Mouse (Mus musculus) MEL (cell line): ENCODE results near the gene Gm28635. TPM values are rescaled to one million over a fixed set of nuclear protein-coding genes. Genes with fewer than 3 reads are reported as not detected.

Source experiments
- DNase-seq: peaks from one replicate; pipeline ENCODE4 v3.0.0; 2011; ENCODE audit warnings: low read depth, low spot score
- H3K27ac ChIP-seq: 2 replicates; pipeline ENCODE4 v1.5.1; 2012; ENCODE audit warnings: low read depth, mild to moderate bottlenecking, control low read depth, low read length, moderate library complexity; ENCODE audit not compliant: control insufficient read depth
- H3K27me3 ChIP-seq, 2 experiments: fragments of 150-350 bp in 1 of 2; sonication (generic) in 1 of 2; 2 replicates each; pipeline ENCODE4 v1.6.1; 2012; ENCODE audit warnings: low read length in 2 of 2, mild to moderate bottlenecking in 2 of 2, improper control_type of control experiment in 1 of 2, moderate library complexity in 1 of 2; ENCODE audit not compliant: insufficient read depth in 2 of 2, control insufficient read depth in 1 of 2
- H3K36me3 ChIP-seq, 2 experiments: 2 replicates each; pipeline ENCODE4 v1.6.1; 2012 to 2014; ENCODE audit warnings: low read length in 2 of 2, improper control_type of control experiment in 1 of 2, inconsistent platforms in 1 of 2, mild to moderate bottlenecking in 1 of 2; ENCODE audit not compliant: insufficient read depth in 2 of 2, control insufficient read depth in 1 of 2
- H3K4me1 ChIP-seq, 2 experiments: fragments of 150-350 bp in 1 of 2; sonication (generic) in 1 of 2; 2 replicates each; pipeline ENCODE4 v1.6.1; 2012; ENCODE audit warnings: low read length in 2 of 2, improper control_type of control experiment in 1 of 2, mild to moderate bottlenecking in 1 of 2; ENCODE audit not compliant: insufficient read depth in 2 of 2, control insufficient read depth in 1 of 2
- H3K4me3 ChIP-seq, 2 experiments: fragments of 150-350 bp in 1 of 2; sonication (generic) in 1 of 2; 2 replicates each; pipeline ENCODE4 v1.5.1; 2012; ENCODE audit warnings: low read depth in 2 of 2, low read length in 2 of 2, mild to moderate bottlenecking in 2 of 2, moderate library complexity in 2 of 2, control low read depth in 1 of 2, improper control_type of control experiment in 1 of 2; ENCODE audit not compliant: control insufficient read depth in 1 of 2, insufficient read depth in 1 of 2
- H3K79me2 ChIP-seq: 2 replicates; pipeline ENCODE4 v1.6.1; 2012; ENCODE audit warnings: mild to moderate bottlenecking, low read length, moderate library complexity; ENCODE audit not compliant: control insufficient read depth, poor library complexity, insufficient read depth
- H3K9ac ChIP-seq: 2 replicates; pipeline ENCODE4 v1.6.1; 2012; ENCODE audit warnings: low read depth, mild to moderate bottlenecking, control low read depth, low read length, moderate library complexity; ENCODE audit not compliant: control insufficient read depth, poor library complexity, severe bottlenecking
- H3K9me3 ChIP-seq: fragments of 150-350 bp; sonication (generic); replicated peaks from 2 replicates; pipeline ENCODE4 v1.6.1; 2012; ENCODE audit warnings: mild to moderate bottlenecking, low read length, improper control_type of control experiment, moderate library complexity; ENCODE audit not compliant: insufficient read depth
- CHD1 ChIP-seq: IDR thresholded peaks from 2 replicates; pipeline ENCODE4 v1.6.1; 2012; ENCODE audit warnings: low read depth, mild to moderate bottlenecking, inconsistent platforms, low read length, improper control_type of control experiment
- CHD2 ChIP-seq: IDR thresholded peaks from 2 replicates; pipeline ENCODE4 v1.6.1; 2011; ENCODE audit warnings: low read length, improper control_type of control experiment
- CTCF ChIP-seq, 3 experiments: IDR thresholded peaks in 2 of 3; conservative IDR thresholded peaks in 1 of 3; 2 replicates each; pipeline ENCODE4 v1.5.1; 2011 to 2012; ENCODE audit warnings: low read length in 3 of 3, low read depth in 2 of 3, mild to moderate bottlenecking in 2 of 3, improper control_type of control experiment in 1 of 3, inconsistent platforms in 1 of 3, mixed read lengths in 1 of 3, moderate library complexity in 1 of 3; ENCODE audit not compliant: control insufficient read depth in 1 of 3, insufficient read depth in 1 of 3, poor library complexity in 1 of 3, severe bottlenecking in 1 of 3
- E2F4 ChIP-seq: IDR thresholded peaks from 2 replicates; pipeline ENCODE4 v1.6.1; 2011; ENCODE audit warnings: low read depth, low read length, improper control_type of control experiment, borderline replicate concordance
- ELF1 ChIP-seq: IDR thresholded peaks from 2 replicates; pipeline ENCODE4 v1.6.1; 2014; ENCODE audit warnings: low read depth, mild to moderate bottlenecking, inconsistent platforms, low read length, improper control_type of control experiment, moderate library complexity
- EP300 ChIP-seq, 2 experiments: IDR thresholded peaks; 2 replicates each; pipeline ENCODE4 v1.6.1; 2011; ENCODE audit warnings: improper control_type of control experiment in 2 of 2, low read length in 2 of 2, low read depth in 1 of 2, mild to moderate bottlenecking in 1 of 2
- ETS1 ChIP-seq: IDR thresholded peaks from 2 replicates; pipeline ENCODE4 v1.6.1; 2012; ENCODE audit warnings: low read depth, mild to moderate bottlenecking, inconsistent platforms, low read length, improper control_type of control experiment, moderate library complexity
- GABPA ChIP-seq: IDR thresholded peaks from 2 replicates; pipeline ENCODE4 v1.6.1; 2012; ENCODE audit warnings: low read depth, mild to moderate bottlenecking, inconsistent platforms, low read length, improper control_type of control experiment, moderate library complexity
- GATA1 ChIP-seq: IDR thresholded peaks from 2 replicates; pipeline ENCODE4 v1.6.1; 2011; ENCODE audit warnings: low read depth, low read length, improper control_type of control experiment
- JUND ChIP-seq: IDR thresholded peaks from 2 replicates; pipeline ENCODE4 v1.6.1; 2011; ENCODE audit warnings: low read depth, mild to moderate bottlenecking, improper control_type of control experiment, low read length
- MAFK ChIP-seq: IDR thresholded peaks from 2 replicates; pipeline ENCODE4 v1.6.1; 2011; ENCODE audit warnings: low read depth, mild to moderate bottlenecking, low read length, improper control_type of control experiment, borderline replicate concordance
- MAX ChIP-seq: IDR thresholded peaks from 2 replicates; pipeline ENCODE4 v1.6.1; 2011; ENCODE audit warnings: low read length, improper control_type of control experiment
- MEF2A ChIP-seq: IDR thresholded peaks from 2 replicates; pipeline ENCODE4 v1.6.1; 2014; ENCODE audit warnings: low read depth, mild to moderate bottlenecking, inconsistent platforms, low read length, improper control_type of control experiment; ENCODE audit not compliant: poor library complexity, insufficient replicate concordance, severe bottlenecking; ENCODE audit errors: extremely low read depth
- MXI1 ChIP-seq: IDR thresholded peaks from 2 replicates; pipeline ENCODE4 v1.6.1; 2011; ENCODE audit warnings: mild to moderate bottlenecking, low read depth, low read length, improper control_type of control experiment
- MYB ChIP-seq: IDR thresholded peaks from 2 replicates; pipeline ENCODE4 v1.6.1; 2011; ENCODE audit warnings: mild to moderate bottlenecking, low read depth, low read length, improper control_type of control experiment
- MYC ChIP-seq: IDR thresholded peaks from 2 replicates; pipeline ENCODE4 v1.6.1; 2011; ENCODE audit warnings: low read depth, mild to moderate bottlenecking, low read length, improper control_type of control experiment, moderate library complexity
- NELFE ChIP-seq: IDR thresholded peaks from 2 replicates; pipeline ENCODE4 v1.6.1; 2011; ENCODE audit warnings: low read depth, low read length, improper control_type of control experiment
- NRF1 ChIP-seq: IDR thresholded peaks from 2 replicates; pipeline ENCODE4 v1.6.1; 2014; ENCODE audit warnings: low read depth, mild to moderate bottlenecking, inconsistent platforms, low read length, improper control_type of control experiment, moderate library complexity; ENCODE audit not compliant: poor library complexity, insufficient read depth, severe bottlenecking
- POLR2A ChIP-seq, 2 experiments: IDR thresholded peaks; 2 replicates each; pipeline ENCODE4 v1.6.1; 2011 to 2012; ENCODE audit warnings: low read length in 2 of 2, mild to moderate bottlenecking in 2 of 2, control low read depth in 1 of 2, improper control_type of control experiment in 1 of 2, low read depth in 1 of 2, moderate library complexity in 1 of 2; ENCODE audit not compliant: control insufficient read depth in 1 of 2, insufficient read depth in 1 of 2, poor library complexity in 1 of 2
- POLR2AphosphoS2 ChIP-seq: IDR thresholded peaks from 2 replicates; pipeline ENCODE4 v1.6.1; 2011; ENCODE audit warnings: low read length, improper control_type of control experiment
- POLR2AphosphoS5 ChIP-seq: IDR thresholded peaks from 2 replicates; pipeline ENCODE4 v1.6.1; 2012; ENCODE audit warnings: low read depth, borderline replicate concordance, mild to moderate bottlenecking, inconsistent platforms, low read length, moderate library complexity, mixed read lengths
- RCOR1 ChIP-seq: IDR thresholded peaks from 2 replicates; pipeline ENCODE4 v1.6.1; 2012; ENCODE audit warnings: low read depth, mild to moderate bottlenecking, inconsistent platforms, low read length, improper control_type of control experiment
- SIN3A ChIP-seq: IDR thresholded peaks from 2 replicates; pipeline ENCODE4 v1.6.1; 2012; ENCODE audit warnings: low read length, improper control_type of control experiment, inconsistent platforms
- TBP ChIP-seq: IDR thresholded peaks from 2 replicates; pipeline ENCODE4 v1.8.0; 2011; ENCODE audit warnings: low read depth, low read length, improper control_type of control experiment
- USF1 ChIP-seq: IDR thresholded peaks from 2 replicates; pipeline ENCODE4 v1.6.1; 2014; ENCODE audit warnings: low read depth, mild to moderate bottlenecking, inconsistent platforms, low read length, improper control_type of control experiment, moderate library complexity
- USF2 ChIP-seq, 2 experiments: IDR thresholded peaks; 2 replicates each; pipeline ENCODE4 v1.6.1; 2011 to 2012; ENCODE audit warnings: improper control_type of control experiment in 2 of 2, low read length in 2 of 2, borderline replicate concordance in 1 of 2, inconsistent platforms in 1 of 2, low read depth in 1 of 2, mild to moderate bottlenecking in 1 of 2; ENCODE audit not compliant: insufficient read depth in 1 of 2
- ZKSCAN1 ChIP-seq: IDR thresholded peaks from 2 replicates; pipeline ENCODE4 v1.6.1; 2012; ENCODE audit warnings: low read depth, mild to moderate bottlenecking, inconsistent platforms, low read length, improper control_type of control experiment, moderate library complexity
- ZMIZ1 ChIP-seq: IDR thresholded peaks from 2 replicates; pipeline ENCODE4 v1.6.1; 2012; ENCODE audit warnings: low read depth, mild to moderate bottlenecking, inconsistent platforms, low read length, improper control_type of control experiment, moderate library complexity
- ZNF384 ChIP-seq: IDR thresholded peaks from 2 replicates; pipeline ENCODE4 v1.6.1; 2012; ENCODE audit warnings: low read depth, mild to moderate bottlenecking, inconsistent platforms, low read length, improper control_type of control experiment
- polyA plus RNA-seq, 2 experiments: library from polyadenylated mRNA; stranded (reverse) in 1 of 2; unstranded in 1 of 2; fragments of >175 nt in 1 of 2; fragments of >200 nt in 1 of 2; gene quantifications; 2 replicates each; pipeline versions ENCODE4 v1.2.1 to v1.2.4; 2012; ENCODE audit warnings: low replicate concordance in 2 of 2, low read depth in 1 of 2; ENCODE audit not compliant: insufficient read length in 2 of 2, insufficient read depth in 1 of 2, missing spikeins in 1 of 2
- total RNA-seq: library from RNA; depleted of rRNA; stranded (reverse); fragments of 300-350 nt; gene quantifications from 2 replicates; pipeline ENCODE4 v1.2.3, GENCODE M21; 2012

The Gm28635 gene
- total and polyA plus RNA-seq, 3 experiments = 0.19 TPM; not detected in 2

DNA sequence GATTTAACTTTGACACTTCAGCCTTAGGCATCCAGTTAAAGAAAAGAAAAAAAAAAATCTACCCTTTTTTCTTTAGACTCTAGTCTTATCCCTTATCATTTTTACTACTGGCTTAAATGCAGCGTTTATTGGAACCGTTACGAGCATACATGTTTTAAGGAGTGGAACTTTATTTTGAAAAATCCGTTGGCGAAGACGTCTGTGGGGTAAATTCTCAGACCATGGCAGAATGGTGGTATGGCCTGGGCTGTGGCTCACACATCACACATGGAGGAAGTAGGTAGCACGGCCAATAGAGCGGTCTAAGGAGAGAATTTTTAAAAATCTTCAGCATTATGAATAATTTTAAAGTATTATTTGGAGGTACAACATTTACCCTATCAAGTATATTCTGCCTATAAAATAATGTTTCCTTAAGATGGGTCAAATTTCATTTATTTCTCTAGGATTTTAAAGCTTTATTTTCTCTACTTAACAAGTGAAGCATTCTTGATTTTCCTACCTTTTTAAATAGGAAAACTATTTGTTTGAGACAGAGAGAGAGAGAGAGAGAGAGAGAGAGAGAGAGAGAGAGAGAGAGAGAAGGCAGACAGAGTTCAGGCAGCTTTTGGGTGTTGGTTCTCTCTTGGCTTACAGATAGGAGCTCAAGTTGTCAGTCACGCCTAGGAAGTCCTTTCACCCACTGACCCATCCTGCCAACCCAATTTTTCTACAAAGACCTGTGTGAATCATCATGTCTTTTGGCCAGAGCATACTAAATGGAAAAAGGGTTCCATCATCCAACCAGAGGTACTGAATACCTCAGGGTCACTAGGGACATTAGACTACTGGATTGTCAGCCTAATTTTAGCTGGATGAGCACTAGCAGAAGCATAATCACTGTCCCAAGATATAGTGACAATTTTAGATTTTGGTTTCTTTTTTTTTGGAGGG is 38.8 kb upstream of the Gm28635 start:
- H3K9ac ChIP-seq = peak overlapping the region; percentile 99
- peaks cover 25% of the 10 kb centered on the region for H3K79me2 ChIP-seq
- TF ChIP-seq RCOR1 = no peak
- TF ChIP-seq JUND = peak; percentile 97
- TF ChIP-seq CHD2 = no peak
- 0 out of 2 replicates have a peak, but pooled peaks have one; percentile 21 for TF ChIP-seq GABPA
- peak; percentile 69; the same call in 1 of the 2 replicates for TF ChIP-seq CHD1
- peak; percentile 48; the same call in 1 of the 2 replicates for TF ChIP-seq POLR2AphosphoS2
- TF ChIP-seq TBP = no peak
- no peak for TF ChIP-seq MEF2A
- TF ChIP-seq ZNF384 = peak; percentile 71
- TF ChIP-seq MAX = no peak
- TF ChIP-seq MXI1 = peak; percentile 64; the same call in 1 of the 2 replicates
- no peak for TF ChIP-seq E2F4
- TF ChIP-seq USF2 (IDR thresholded peaks at IDR 0.05; ENCODE audit: borderline replicate concordance in 1 of 2, insufficient read depth in 1 of 2, low read depth in 1 of 2, low read length in 2 of 2) = no peak
- TF ChIP-seq MYB = no peak
- no peak for TF ChIP-seq CTCF (IDR thresholded peaks at IDR 0.05 in 2 of 3, conservative IDR thresholded peaks at IDR 0.05 in 1 of 3; ENCODE audit: control insufficient read depth in 1 of 3, insufficient read depth in 1 of 3, low read depth in 2 of 3, low read length in 3 of 3, poor library complexity in 1 of 3, severe bottlenecking in 1 of 3)
- TF ChIP-seq ZMIZ1 = no peak
- no peak for TF ChIP-seq ELF1
- TF ChIP-seq MAFK = no peak
- no peak; a peak in 1 of 4 replicates for TF ChIP-seq POLR2A (IDR thresholded peaks at IDR 0.05; ENCODE audit: control insufficient read depth in 1 of 2, insufficient read depth in 1 of 2, low read depth in 1 of 2, low read length in 2 of 2, poor library complexity in 1 of 2)
- TF ChIP-seq ZKSCAN1 = no peak
- TF ChIP-seq NRF1 = no peak
- no peak for TF ChIP-seq GATA1
- 0 out of 2 replicates have a peak, but pooled peaks have one; percentile 18 for TF ChIP-seq ETS1
- no peak for TF ChIP-seq POLR2AphosphoS5
- TF ChIP-seq NELFE = peak; percentile 27; the same call in 1 of the 2 replicates
- TF ChIP-seq EP300 (IDR thresholded peaks at IDR 0.05; ENCODE audit: low read depth in 1 of 2, low read length in 2 of 2) = no peak; a peak in 1 of 4 replicates
- no peak; the same call in 1 of the 2 replicates for TF ChIP-seq MYC
- TF ChIP-seq SIN3A = peak; percentile 70
- TF ChIP-seq USF1 = no peak
- peak; percentile 68 for DNase-seq
- H3K4me1 ChIP-seq = peaks cover 7 to 16% of the 10 kb centered on the region in 2 experiments
- H3K9me3 ChIP-seq = no peaks in the 10 kb centered on the region
- peaks cover 0 to 22% of the 10 kb centered on the region in 2 experiments; a peak in 2 of 4 replicates for H3K36me3 ChIP-seq
- peak overlapping the region; percentile 98 for H3K27ac ChIP-seq
- peak overlapping the region; percentile 61 to 92 for H3K4me3 ChIP-seq
- no peaks in the 10 kb centered on the region for H3K27me3 ChIP-seq
